Mouse (Mus musculus) heart, adult 2 months (tissue): Measurements from ENCODE around the gene Polr3f. TPM values are rescaled to one million over a fixed set of nuclear protein-coding genes. Genes with fewer than 3 reads are reported as not detected.
A peak's percentile ranks its signal among the peaks of the same experiment; 100 is the strongest.

Source experiments
- DNase-seq, 2 experiments: peaks; one replicate each; pipeline ENCODE4 v3.0.0; 2021
- H3K27ac ChIP-seq: fragments of 200-600 bp; 2 replicates; pipeline ENCODE4 v1.8.1; 2022
- H3K27me3 ChIP-seq: fragments of 200-500 bp; 2 replicates; pipeline ENCODE4 v1.6.1; 2012; ENCODE audit warnings: mild to moderate bottlenecking, low read length, inconsistent platforms, mixed read lengths; ENCODE audit not compliant: control insufficient read depth, insufficient read depth
- H3K36me3 ChIP-seq: fragments of 200-500 bp; 2 replicates; pipeline ENCODE4 v1.6.1; 2012; ENCODE audit warnings: low read length, inconsistent platforms; ENCODE audit not compliant: control insufficient read depth, insufficient read depth
- H3K4me1 ChIP-seq: fragments of 200-500 bp; 2 replicates; pipeline ENCODE4 v1.6.1; 2011; ENCODE audit warnings: low read length; ENCODE audit not compliant: control insufficient read depth, insufficient read depth
- H3K4me3 ChIP-seq: fragments of 200-600 bp; 2 replicates; pipeline ENCODE4 v1.8.1; 2022
- H3K79me2 ChIP-seq: fragments of 200-500 bp; replicated peaks from 2 replicates; pipeline ENCODE4 v1.6.1; 2012; ENCODE audit warnings: mild to moderate bottlenecking, inconsistent platforms, low read length, moderate library complexity, mixed read lengths; ENCODE audit not compliant: control insufficient read depth, insufficient read depth
- H3K9ac ChIP-seq: fragments of 200-500 bp; 2 replicates; pipeline ENCODE4 v1.6.1; 2012; ENCODE audit warnings: low read depth, mild to moderate bottlenecking, control low read depth, inconsistent platforms, low read length, mixed read lengths
- CTCF ChIP-seq: fragments of 200-600 bp; IDR thresholded peaks from 2 replicates; pipeline ENCODE4 v1.8.1; 2022; ENCODE audit warnings: antibody characterized with exemption, mild to moderate bottlenecking, moderate library complexity
- EP300 ChIP-seq: fragments of 200-500 bp; IDR thresholded peaks from 2 replicates; pipeline ENCODE4 v1.6.1; 2011; ENCODE audit warnings: low read depth, low read length, control low read depth; ENCODE audit not compliant: insufficient read depth
- POLR2A ChIP-seq: fragments of 200-500 bp; IDR thresholded peaks from 2 replicates; pipeline ENCODE4 v1.6.1; 2011; ENCODE audit warnings: mild to moderate bottlenecking, low read depth, low read length, control low read depth; ENCODE audit not compliant: insufficient read depth
- WGBS: fragments of 180-500 bp; shearing (Covaris S2); methylation state at CpG from one replicate; pipeline ENCODE4 v1.1.7; 2018; 5-methylcytosine and 5-hydroxymethylcytosine counted together
- intact Hi-C: fragments of 180-260 bp; cut with DNase I; formaldehyde crosslinking; loops from one replicate; pipeline ENCODE4 v1.15.1; 2025
- polyA plus RNA-seq: library from polyadenylated mRNA; depleted of rRNA; stranded (reverse); fragments of >200 nt; gene quantifications from 2 replicates; pipeline ENCODE4 v1.2.3, GENCODE M21; 2012; rRNA removed
- total RNA-seq, 2 experiments: library from RNA; stranded (reverse); gene quantifications; 2 replicates each; pipeline ENCODE4 v1.2.3; 2021

Gene Polr3f
- total and polyA plus RNA-seq, 3 experiments: 4.0 to 12.1 (median 10.4) TPM

DNA sequence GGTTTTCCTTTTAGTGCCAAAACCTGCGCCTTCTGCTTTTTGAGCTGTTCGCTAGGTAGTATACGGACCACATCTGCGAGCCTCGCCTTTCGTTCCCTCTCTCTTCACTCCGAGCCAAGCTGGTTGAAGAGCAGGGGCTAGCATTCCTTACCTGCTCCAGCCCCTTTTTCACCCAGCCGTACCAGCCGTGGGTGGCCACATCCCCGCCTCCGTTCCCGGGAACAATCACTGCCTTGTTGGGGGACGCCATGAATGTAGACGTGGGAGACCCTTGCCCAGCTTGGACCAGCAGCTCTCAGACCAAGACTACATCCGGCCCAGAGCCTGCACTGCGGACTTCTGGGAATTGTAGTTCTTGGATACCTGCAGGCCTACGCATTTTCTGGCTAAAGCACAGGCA is 23.0 kb downstream of the Polr3f start, which contains the start of gene Rbbp9:
TSS of gene Rbbp9 (minus strand) at position 341 of the 400 bp plus-strand sequence.
- Histone ChIP-seq H3K4me1 (no peaks in the 10 kb centered on the region; the same call in 1 of the 2 replicates), H3K79me2 (peaks cover 2% of the 10 kb centered on the region), H3K27me3 (no peaks in the 10 kb centered on the region), H3K36me3 (no peaks in the 10 kb centered on the region), H3K27ac (peak within 1 kb of the TSS; percentile 79), H3K4me3 (peak within 1 kb of the TSS; percentile 97), H3K9ac (peak within 1 kb of the TSS; percentile 92)
- intact Hi-C loops: loop anchor here (10.0 kb wide), 1 partner anchor 186 kb away; the partner anchor contains the start of genes Kat14 and Pet117
- WGBS: under 1% methylated on average over 17 of the region's 17 CpGs
- peak; percentile 59 for TF ChIP-seq POLR2A
- TF ChIP-seq EP300: no peak
- no peak for TF ChIP-seq CTCF
- peak; percentile 63 to 71 for DNase-seq

DNA sequence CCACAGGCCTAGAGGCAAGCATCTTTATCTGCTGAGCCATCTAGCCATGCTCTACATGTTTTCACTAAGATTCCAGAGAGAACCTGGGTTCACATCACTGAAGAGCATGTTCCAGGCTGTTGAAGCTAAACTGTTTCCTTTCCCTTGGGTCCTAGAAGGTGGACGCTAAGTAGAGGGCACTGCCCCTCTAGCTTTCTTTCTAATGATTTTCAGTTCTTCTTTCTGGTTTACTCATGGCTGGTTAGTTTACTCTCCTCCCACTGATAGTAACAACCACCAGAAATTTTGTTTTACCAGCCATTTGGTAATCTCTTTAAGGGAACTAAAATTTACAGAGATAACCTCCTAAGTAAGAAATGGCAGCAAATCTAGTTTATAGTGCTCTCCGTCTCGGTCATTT is 26.4 kb downstream of the Polr3f start:
- intact Hi-C loops: loop anchor here (10.0 kb wide), 1 partner anchor 189 kb away; the partner anchor contains the start of genes Kat14 and Pet117
- no peak overlapping the region for H3K27ac ChIP-seq
- WGBS: 88% methylated on average over 3 of the region's 3 CpGs

DNA sequence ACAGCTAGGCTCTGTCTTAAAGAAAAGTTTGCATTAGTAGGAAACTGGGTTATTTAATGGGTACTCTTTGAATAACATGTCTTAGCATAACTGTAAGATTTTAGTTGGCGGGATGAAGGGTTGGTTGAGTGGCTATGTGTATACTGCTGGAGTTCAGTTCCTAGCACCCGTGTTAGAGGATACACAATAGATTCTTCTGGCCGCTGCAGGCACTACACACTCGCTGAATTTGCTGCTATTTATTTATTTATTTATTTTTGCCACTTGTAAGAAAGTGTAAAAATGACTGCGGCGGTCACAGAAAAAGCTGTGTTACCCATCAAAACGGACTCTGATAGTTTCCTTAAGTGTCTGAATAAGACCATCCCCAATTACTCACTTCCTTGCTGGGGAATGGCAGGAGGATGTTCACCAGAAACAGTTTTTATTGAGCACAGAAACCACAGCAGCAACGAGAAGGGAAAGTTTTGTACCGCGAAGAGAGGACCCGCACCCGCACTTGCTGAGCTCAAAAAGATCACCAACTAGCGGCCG is 27.8 kb downstream of the Polr3f start:
- no peak for DNase-seq
- Histone ChIP-seq H3K9ac (peak overlapping the region; percentile 80), H3K36me3 (no peaks in the 10 kb centered on the region), H3K27me3 (no peaks in the 10 kb centered on the region), H3K4me3 (peak overlapping the region; percentile 66), H3K27ac (peak overlapping the region; percentile 97), H3K4me1 (no peaks in the 10 kb centered on the region), H3K79me2 (peaks cover 2% of the 10 kb centered on the region)
- no peak for TF ChIP-seq EP300
- no peak for TF ChIP-seq CTCF
- TF ChIP-seq POLR2A: no peak
- 2% methylated on average over 14 of the region's 14 CpGs for WGBS
- intact Hi-C loops: loop anchor here (10.0 kb wide), 1 partner anchor 191 kb away; the partner anchor contains the start of genes Kat14 and Pet117

More for the DNA sequence above, 26.4 kb downstream of the Polr3f start:
- H3K27me3 ChIP-seq: no peaks in the 10 kb centered on the region
- H3K36me3 ChIP-seq: no peaks in the 10 kb centered on the region
- no peak for DNase-seq
- TF ChIP-seq CTCF (no peak), POLR2A (no peak), EP300 (no peak)
- no peak overlapping the region for H3K9ac ChIP-seq
- peaks cover 2% of the 10 kb centered on the region for H3K79me2 ChIP-seq
- H3K4me3 ChIP-seq: no peak overlapping the region
- H3K4me1 ChIP-seq: no peaks in the 10 kb centered on the region; the same call in 1 of the 2 replicates

DNA sequence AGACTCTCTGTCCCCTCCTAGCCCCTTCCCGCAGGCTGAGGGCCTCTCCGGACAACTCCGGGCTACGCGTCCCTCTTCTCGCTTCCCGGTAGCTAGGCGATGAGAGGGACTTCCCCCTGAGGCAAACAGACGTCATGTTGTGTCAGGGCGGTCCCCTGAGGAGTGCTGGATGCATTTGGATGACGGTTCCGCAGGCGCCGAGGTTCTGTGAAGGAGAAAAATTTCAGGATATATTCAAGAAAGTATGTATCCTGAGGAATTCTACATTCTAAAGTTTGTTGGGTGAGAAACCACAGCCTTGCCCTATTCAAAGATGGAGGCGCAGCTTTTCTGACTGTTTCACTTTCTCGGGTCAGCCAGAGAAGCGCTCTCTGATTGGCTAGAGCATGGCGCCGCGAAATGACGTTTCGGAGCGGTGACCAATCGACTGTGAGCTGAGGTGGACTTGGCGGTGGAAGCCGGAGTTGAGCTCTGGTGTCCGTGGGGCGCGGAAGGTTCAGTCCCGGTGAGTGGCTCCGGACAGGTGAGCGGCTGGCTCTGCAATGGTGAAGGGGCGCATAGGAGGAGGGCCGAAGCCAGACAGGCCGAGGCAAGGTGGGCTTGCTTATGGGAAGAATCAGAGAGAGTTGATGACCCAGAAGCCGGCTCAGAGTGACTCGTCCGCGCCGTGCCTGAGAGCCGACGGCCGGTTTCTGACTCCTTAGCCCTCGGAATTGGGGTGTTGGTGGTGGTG is 28.5 kb downstream of the Polr3f start, which contains the start of gene Sec23b:
TSS of gene Sec23b (plus strand) at position 410 of the 733 bp plus-strand sequence.
- intact Hi-C loops: loop anchor here (2.0 to 10.0 kb wide), 2 partner anchors 29 to 191 kb away; partner anchors contain the start of genes Dzank1, Kat14, Pet117 and Polr3f
- no peaks in the 10 kb centered on the region for H3K36me3 ChIP-seq

DNA sequence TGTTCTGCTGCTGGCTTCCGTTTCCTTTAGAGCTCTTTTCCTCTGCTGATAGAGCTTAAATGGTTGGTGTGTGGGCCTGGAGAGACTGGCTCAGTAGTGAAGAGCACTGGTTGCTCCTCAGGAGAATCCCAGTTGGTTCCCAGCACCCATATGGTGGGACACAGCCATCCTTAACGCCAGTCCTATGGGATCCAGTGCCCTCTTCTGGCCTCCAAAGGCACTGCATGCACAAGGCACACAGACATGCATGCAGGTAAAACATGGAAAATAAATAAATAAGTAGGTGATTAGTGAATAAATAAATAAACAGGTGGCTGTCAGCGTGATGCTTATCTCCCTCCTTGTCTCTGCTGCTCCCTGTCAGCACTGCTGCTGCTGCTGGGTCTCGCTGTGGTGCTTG is 61.2 kb downstream of the Polr3f start:
- WGBS: 81% methylated on average over 4 of the region's 4 CpGs

More for the DNA sequence above, 28.5 kb downstream of the Polr3f start, which contains the start of gene Sec23b:
- Histone ChIP-seq H3K79me2 (no peaks in the 10 kb centered on the region), H3K4me1 (no peaks in the 10 kb centered on the region), H3K9ac (peak within 1 kb of the TSS; percentile 80), H3K4me3 (peak within 1 kb of the TSS; percentile 66), H3K27me3 (no peaks in the 10 kb centered on the region), H3K27ac (peak within 1 kb of the TSS; percentile 97)
- peak; percentile 96 to 97 for DNase-seq
- under 1% methylated on average over 44 of the region's 44 CpGs for WGBS
- peak; percentile 73 for TF ChIP-seq POLR2A
- TF ChIP-seq EP300: no peak

More for the DNA sequence above, 61.2 kb downstream of the Polr3f start:
- no peaks in the 10 kb centered on the region for H3K79me2 ChIP-seq
- H3K27me3 ChIP-seq: no peaks in the 10 kb centered on the region
- no peak for TF ChIP-seq EP300
- TF ChIP-seq CTCF: peak; percentile 54
- intact Hi-C loops: no loop called here
- H3K4me3 ChIP-seq: no peak overlapping the region
- no peak overlapping the region for H3K27ac ChIP-seq
- no peaks in the 10 kb centered on the region for H3K36me3 ChIP-seq
- H3K4me1 ChIP-seq: peaks cover under 1% of the 10 kb centered on the region; the same call in 1 of the 2 replicates
- H3K9ac ChIP-seq: no peak overlapping the region
- DNase-seq: no peak

Other genes starting within 250 kb of the Polr3f start
- gene Ovol2, start 195.6 kb upstream of the Polr3f start, total RNA-seq: not detected
- gene Ovol2, start 195.6 kb upstream of the Polr3f start, polyA plus RNA-seq: 0.14 TPM in 1 of 2 replicates, not detected in the other
- gene Kat14, start 158.7 kb upstream of the Polr3f start, total RNA-seq: 10 to 100 TPM; 23.7 to 26.8 TPM
- 22.2 and 26.1 TPM in 2 replicates for gene Kat14, start 158.7 kb upstream of the Polr3f start, polyA plus RNA-seq
- gene Pet117, start 158.7 kb upstream of the Polr3f start, total RNA-seq: 1 to 10 TPM; 8.9 to 9.1 TPM
- not detected in 2 replicates for gene Pet117, start 158.7 kb upstream of the Polr3f start, polyA plus RNA-seq
- gene Dzank1, start 304 bp upstream of the Polr3f start, total RNA-seq: under 1 TPM; 0.63 to 0.66 TPM
- gene Dzank1, start 304 bp upstream of the Polr3f start, polyA plus RNA-seq: 0.49 and 0.76 TPM in 2 replicates
- 10 to 100 TPM; 10.4 to 12.1 TPM for gene Rbbp9, start 23.2 kb downstream of the Polr3f start, total RNA-seq
- gene Rbbp9, start 23.2 kb downstream of the Polr3f start, polyA plus RNA-seq: 7.3 and 11.0 TPM in 2 replicates
- 10 to 100 TPM; 22.9 to 23.9 TPM for gene Sec23b, start 28.5 kb downstream of the Polr3f start, total RNA-seq
- gene Sec23b, start 28.5 kb downstream of the Polr3f start, polyA plus RNA-seq: 18.4 and 28.3 TPM in 2 replicates
- gene Smim26, start 66.3 kb downstream of the Polr3f start, total RNA-seq: 10 to 100 TPM; 92.0 to 95.7 TPM
- 25.4 and 38.2 TPM in 2 replicates for gene Smim26, start 66.3 kb downstream of the Polr3f start, polyA plus RNA-seq
- gene Dtd1, start 72.2 kb downstream of the Polr3f start, total RNA-seq: 10 to 100 TPM; 13.9 to 15.7 TPM
- 10.5 and 13.1 TPM in 2 replicates for gene Dtd1, start 72.2 kb downstream of the Polr3f start, polyA plus RNA-seq